Comparison of ENCODE assay signal across 30 mouse cellular contexts in genomic region chr6:146970811-146971210, GRCm38 (mm10). TPM values are rescaled to one million over a fixed set of nuclear protein-coding genes. Genes with fewer than 3 reads are reported as not detected.
DNase-seq lines count a peak whose midpoint lies in the region; ATAC-seq and TF ChIP-seq lines count a peak whose summit lies in the region.
"Had no signal": no experiment of that assay in that cellular context is flagged by ENCODE, and none has a peak within 500 bp of the region (broad histone marks: within the 10 kb centered on the region; RNA-seq: fewer than 3 reads in every experiment).

No protein-coding gene starts in this region.

- intact Hi-C loops in heart, postnatal 10 days (cut with DNase I) = no loop called here

- DNase-seq in heart, adult 11 months = peak; percentile 87
- no peak for DNase-seq in heart, postnatal 10 days
- peak; percentile 40 to 56 for DNase-seq in lung, adult 18-20 months
- DNase-seq in lung, postnatal 14 days = no peak
- peak; percentile 36 for DNase-seq in lung, postnatal 0 days (ENCODE audit: low spot score)
- peak; percentile 28 to 70 for DNase-seq in lung, postnatal 4 days
- no peak for DNase-seq in hindbrain, embryonic 10.5 days (ENCODE audit: low spot score)
- DNase-seq: adrenal gland, postnatal 25 days; B cell, adult 2 months; cerebellum, adult 18-20 months; cerebellum, adult 9-11 months; embryo, embryonic 11 days; gastrocnemius, postnatal 36 days; heart, adult 18-20 months; heart, postnatal 36 days had no signal

- no peaks in the 10 kb centered on the region for H3K9me3 ChIP-seq in lung, postnatal 0 days (ENCODE audit: low read length)
- no peaks in the 10 kb centered on the region for H3K9me3 ChIP-seq in forebrain, embryonic 13.5 days (replicated peaks)
- no peaks in the 10 kb centered on the region for H3K9me3 ChIP-seq in hindbrain, embryonic 10.5 days
- H3K9me3 ChIP-seq: embryonic facial prominence, embryonic 15.5 days; forebrain, embryonic 10.5 days; forebrain, embryonic 15.5 days; G1E; heart, embryonic 15.5 days; hindbrain, embryonic 12.5 days had no signal

- no peaks in the 10 kb centered on the region for H3K27me3 ChIP-seq in lung, postnatal 0 days (replicated peaks; ENCODE audit: insufficient read depth, low read length)
- no peaks in the 10 kb centered on the region for H3K27me3 ChIP-seq in forebrain, embryonic 13.5 days
- no peaks in the 10 kb centered on the region for H3K27me3 ChIP-seq in hindbrain, embryonic 10.5 days (ENCODE audit: insufficient read depth, poor library complexity, severe bottlenecking)
- H3K27me3 ChIP-seq: embryonic facial prominence, embryonic 15.5 days; forebrain, embryonic 15.5 days; heart, embryonic 15.5 days; hindbrain, embryonic 12.5 days had no signal

- H3K27ac ChIP-seq in lung, postnatal 0 days (ENCODE audit: low read length) = peak overlapping the region; percentile 26; the same call in 1 of the 2 replicates
- H3K27ac ChIP-seq in forebrain, embryonic 13.5 days = no peak overlapping the region
- H3K27ac ChIP-seq in hindbrain, embryonic 10.5 days = no peak overlapping the region
- H3K27ac ChIP-seq: embryonic facial prominence, embryonic 15.5 days; forebrain, embryonic 10.5 days; forebrain, embryonic 15.5 days; heart, embryonic 15.5 days; hindbrain, embryonic 12.5 days had no signal

- peak; percentile 93 for ATAC-seq in lung, postnatal 0 days
- ATAC-seq in forebrain, embryonic 13.5 days = no peak
- ATAC-seq: activated CD4-positive, CD25-positive, alpha-beta regulatory T cell, adult 4 months; CD4-positive, CD25-positive, alpha-beta regulatory T cell, adult 4 months; forebrain, embryonic 15.5 days; hindbrain, embryonic 16.5 days had no signal

- no peak overlapping the region for H3K4me3 ChIP-seq in lung, postnatal 0 days (ENCODE audit: low read depth, low read length)
- no peak overlapping the region for H3K4me3 ChIP-seq in forebrain, embryonic 13.5 days
- H3K4me3 ChIP-seq in hindbrain, embryonic 10.5 days = no peak overlapping the region
- H3K4me3 ChIP-seq: embryonic facial prominence, embryonic 15.5 days; erythroblast, embryonic 14.5 days; forebrain, embryonic 10.5 days; forebrain, embryonic 15.5 days; heart, embryonic 15.5 days; hindbrain, embryonic 12.5 days had no signal

- no peaks in the 10 kb centered on the region; the same call in 1 of the 2 replicates for H3K4me1 ChIP-seq in lung, postnatal 0 days (ENCODE audit: insufficient read depth, low read depth, low read length)
- peaks cover 11% of the 10 kb centered on the region for H3K4me1 ChIP-seq in forebrain, embryonic 13.5 days
- peaks cover 4% of the 10 kb centered on the region; the same call in 1 of the 2 replicates for H3K4me1 ChIP-seq in hindbrain, embryonic 10.5 days (replicated peaks)
- H3K4me1 ChIP-seq: hindbrain, embryonic 12.5 days had no signal

- TF ChIP-seq EP300 in lung, postnatal 0 days (IDR thresholded peaks at IDR 0.05) = peak; percentile 46; the same call in 1 of the 2 replicates

- 58% methylated on average over 3 of the region's 3 CpGs for WGBS in lung, postnatal 0 days
- WGBS in forebrain, embryonic 13.5 days = 64% methylated on average over 3 of the region's 3 CpGs
- WGBS in hindbrain, embryonic 10.5 days = 64% methylated on average over 3 of the region's 3 CpGs

- H3K4me2 ChIP-seq in lung, postnatal 0 days (replicated peaks; ENCODE audit: low read depth, low read length) = no peak overlapping the region
- no peak overlapping the region for H3K4me2 ChIP-seq in forebrain, embryonic 13.5 days
- H3K4me2 ChIP-seq: embryonic facial prominence, embryonic 15.5 days; forebrain, embryonic 15.5 days; heart, embryonic 11.5 days; heart, embryonic 15.5 days; hindbrain, embryonic 12.5 days had no signal

- no peaks in the 10 kb centered on the region for H3K36me3 ChIP-seq in lung, postnatal 0 days (ENCODE audit: insufficient read depth, low read length)
- H3K36me3 ChIP-seq in forebrain, embryonic 13.5 days (ENCODE audit: poor library complexity, severe bottlenecking) = no peaks in the 10 kb centered on the region
- no peaks in the 10 kb centered on the region for H3K36me3 ChIP-seq in hindbrain, embryonic 10.5 days
- H3K36me3 ChIP-seq: embryonic facial prominence, embryonic 15.5 days; forebrain, embryonic 10.5 days; forebrain, embryonic 15.5 days; G1E; heart, embryonic 15.5 days; hindbrain, embryonic 12.5 days had no signal

- 0 out of 2 replicates have a peak, but pooled peaks have one; percentile 5 for TF ChIP-seq CTCF in lung, postnatal 0 days (IDR thresholded peaks at IDR 0.05)

- H3K9ac ChIP-seq in lung, postnatal 0 days (replicated peaks; ENCODE audit: low read depth) = no peak overlapping the region
- H3K9ac ChIP-seq in forebrain, embryonic 13.5 days = no peak overlapping the region
- H3K9ac ChIP-seq: embryonic facial prominence, embryonic 15.5 days; forebrain, embryonic 15.5 days; heart, embryonic 15.5 days; hindbrain, embryonic 12.5 days had no signal

RNA-seq across cellular contexts. Expression of gene 1700034J05Rik, which starts 16.6 kb away (rescaled TPM):
- total RNA-seq in heart, postnatal 10 days (2021) = not detected
- polyA plus RNA-seq in lung, postnatal 0 days (2015; fragmentation: Nextera tagmentation; extraction: Ambion mirVana) = 0.13 and 0.17 TPM in 2 replicates
- polyA plus RNA-seq in forebrain, embryonic 13.5 days (2015; fragmentation: Nextera tagmentation; extraction: Ambion mirVana) = 0.05 and 0.08 TPM in 2 replicates
- polyA plus RNA-seq in hindbrain, embryonic 10.5 days (2016; fragmentation: Nextera tagmentation; extraction: Ambion mirVana) = 0.14 and 0.32 TPM in 2 replicates
- total RNA-seq: adrenal gland, adult 18-20 months; adrenal gland, postnatal 25 days; gastrocnemius, adult 8-10 months; gastrocnemius, postnatal 36 days; heart, adult 18-20 months; heart, postnatal 36 days had no signal
- polyA plus RNA-seq: activated CD4-positive, CD25-positive, alpha-beta regulatory T cell, adult 4 months; CD4-positive, CD25-positive, alpha-beta regulatory T cell, adult 4 months; embryonic facial prominence, embryonic 11.5 days; erythroblast, embryonic 14.5 days; forebrain, embryonic 15.5 days; G1E had no signal

Comparison
In these comparisons a context has a peak if more than half of its experiments do, and no peak if none do; other contexts are left out.
1. DNase-seq: peak in heart, adult 11 months (single experiment), lung, adult 18-20 months (2 of 2), lung, postnatal 0 days (single experiment) and lung, postnatal 4 days (2 of 2); none in heart, postnatal 10 days (0 of 2), lung, postnatal 14 days (single experiment) and hindbrain, embryonic 10.5 days (single experiment).